Mouse (Mus musculus): ENCODE measurements around the gene Asb10.

Asb10 gene

GRCm38 (mm10) chr5:24490413-24490920 lies 50.3 kb downstream of the Asb10 start:
- no peak for DNase-seq (ENCODE audit: low spot score)

- DNase-seq (ENCODE audit: low spot score) = no peak
Observed at GRCm38 (mm10) chr5:24486738-24487137, 54.0 kb downstream of the Asb10 start.

- peak; percentile 89 for DNase-seq (ENCODE audit: low spot score)
Observed at GRCm38 (mm10) chr5:24486097-24486496, 54.7 kb downstream of the Asb10 start.

GRCm38 (mm10) chr5:24484963-24485362 lies 55.8 kb downstream of the Asb10 start:
- no peak for DNase-seq (ENCODE audit: low spot score)

- DNase-seq (ENCODE audit: low spot score) = peak; percentile 72
Observed at GRCm38 (mm10) chr5:24483326-24483725, 57.5 kb downstream of the Asb10 start.

Data from urinary bladder, postnatal 14 days (tissue).